Mouse (Mus musculus) mouse embryonic stem cell (cell line): ENCODE results near the gene Mrgpra2a.
"Not testable (repeated sequence)": the region's sequence is repeated elsewhere in the genome, so short reads cannot be mapped to it uniquely, and the experiment has no call there.

Source experiments
- in situ Hi-C, 2 experiments: fragments of 300-500 bp; cut with MboI; formaldehyde crosslinking; loops; 1 replicate in 1 of 2; 3 replicates in 1 of 2; pipeline ENCODE4 v1.14.3; 2019 to 2020; ENCODE audit warnings: low sequenced_read_pairs in 2 of 2, low pct_unique_long_range_greater_than_20kb in 1 of 2, mixed read lengths in 1 of 2; ENCODE audit not compliant: unreplicated experiment in 1 of 2

Gene Mrgpra2a

GRCm38 (mm10) chr7:47452015-47452414 is at the start of gene Mrgpra2a:
TSS of gene Mrgpra2a (minus strand) at chr7:47452139.
- in situ Hi-C loops: not testable (repeated sequence)

GRCm38 (mm10) chr7:47491266-47491665 is 39.3 kb upstream of the Mrgpra2a start:
- in situ Hi-C loops: not testable (repeated sequence)

GRCm38 (mm10) chr7:47489438-47489837 is 37.5 kb upstream of the Mrgpra2a start:
- in situ Hi-C loops: not testable (repeated sequence)

DNA sequence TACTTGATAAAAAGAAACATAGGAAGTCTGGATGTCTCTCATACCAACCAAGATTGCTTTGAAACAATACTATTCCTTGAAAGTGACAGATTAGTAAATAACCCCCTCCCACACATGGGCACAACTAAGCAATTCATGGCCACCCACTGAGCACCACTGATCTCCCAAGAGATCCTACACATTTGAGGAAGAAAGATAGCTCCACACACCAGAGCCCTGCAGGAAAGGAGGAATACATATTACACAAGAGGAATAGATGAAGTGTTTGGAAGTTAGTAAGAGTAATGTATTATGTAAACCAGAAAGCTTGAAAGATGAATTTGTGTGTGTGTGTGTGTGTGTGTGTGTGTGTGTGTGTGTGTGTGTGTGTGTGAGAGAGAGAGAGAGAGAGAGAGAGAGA is 31.2 kb upstream of the Mrgpra2a start:
- in situ Hi-C loops: not testable (repeated sequence)

- in situ Hi-C loops: not testable (repeated sequence)
Observed at GRCm38 (mm10) chr7:47473904-47474303, 22.0 kb upstream of the Mrgpra2a start.

DNA sequence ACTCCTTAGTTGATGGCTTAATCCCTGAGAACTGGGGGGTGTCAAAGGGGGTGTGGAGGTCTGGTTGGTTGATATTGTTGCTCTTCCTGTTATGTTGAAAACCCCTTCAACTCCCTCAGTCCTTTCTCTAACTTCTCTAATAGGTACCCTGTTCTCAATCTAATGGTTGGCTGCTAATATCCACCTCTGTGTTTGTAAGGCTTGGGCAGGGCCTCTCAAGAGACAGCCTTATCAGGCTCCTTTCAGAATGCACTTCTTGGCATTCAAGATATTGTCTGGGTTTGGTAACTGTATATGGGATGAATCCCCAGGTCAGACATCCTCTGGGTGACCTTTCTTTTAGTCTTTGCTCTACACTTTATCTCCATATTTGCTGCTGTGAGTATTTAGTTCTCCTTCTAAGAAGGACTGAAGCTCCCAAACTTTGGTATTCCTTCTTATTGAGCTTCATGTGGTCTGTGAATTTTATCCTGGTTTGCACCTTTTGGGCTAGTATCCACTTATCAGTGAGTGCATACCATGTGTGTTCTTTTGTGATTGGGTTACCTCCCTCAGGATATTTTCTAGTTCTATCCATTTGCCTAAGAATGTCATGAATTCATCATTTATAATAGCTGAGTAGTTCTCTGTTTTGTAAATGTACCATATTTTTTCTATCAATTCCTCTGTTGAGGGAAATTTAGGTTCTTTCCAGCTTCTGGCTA is 13.5 kb upstream of the Mrgpra2a start:
- in situ Hi-C loops: not testable (repeated sequence)

- in situ Hi-C loops: not testable (repeated sequence)
Observed at GRCm38 (mm10) chr7:47445729-47446128, 6.2 kb downstream of the Mrgpra2a start.

DNA sequence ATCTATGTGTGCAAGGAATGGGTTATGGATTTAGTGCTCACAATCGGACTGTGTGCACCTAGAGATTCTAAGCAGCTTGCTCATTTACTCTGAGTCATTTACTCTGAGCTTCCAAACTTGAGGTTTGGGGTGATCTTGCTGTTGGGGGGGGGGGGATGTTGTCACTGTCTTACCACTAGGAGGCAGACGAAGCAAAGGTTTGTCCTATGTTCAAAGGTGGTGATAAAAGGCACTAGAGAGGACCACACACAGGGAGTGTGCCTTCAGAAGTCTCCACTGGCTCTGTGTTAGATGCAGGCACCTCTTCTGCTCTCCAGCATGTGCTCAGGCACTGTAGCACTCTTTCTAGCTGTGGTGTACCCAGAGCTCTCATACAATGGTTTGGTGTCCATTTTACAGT is 15.5 kb downstream of the Mrgpra2a start:
- in situ Hi-C loops: not testable (repeated sequence)

DNA sequence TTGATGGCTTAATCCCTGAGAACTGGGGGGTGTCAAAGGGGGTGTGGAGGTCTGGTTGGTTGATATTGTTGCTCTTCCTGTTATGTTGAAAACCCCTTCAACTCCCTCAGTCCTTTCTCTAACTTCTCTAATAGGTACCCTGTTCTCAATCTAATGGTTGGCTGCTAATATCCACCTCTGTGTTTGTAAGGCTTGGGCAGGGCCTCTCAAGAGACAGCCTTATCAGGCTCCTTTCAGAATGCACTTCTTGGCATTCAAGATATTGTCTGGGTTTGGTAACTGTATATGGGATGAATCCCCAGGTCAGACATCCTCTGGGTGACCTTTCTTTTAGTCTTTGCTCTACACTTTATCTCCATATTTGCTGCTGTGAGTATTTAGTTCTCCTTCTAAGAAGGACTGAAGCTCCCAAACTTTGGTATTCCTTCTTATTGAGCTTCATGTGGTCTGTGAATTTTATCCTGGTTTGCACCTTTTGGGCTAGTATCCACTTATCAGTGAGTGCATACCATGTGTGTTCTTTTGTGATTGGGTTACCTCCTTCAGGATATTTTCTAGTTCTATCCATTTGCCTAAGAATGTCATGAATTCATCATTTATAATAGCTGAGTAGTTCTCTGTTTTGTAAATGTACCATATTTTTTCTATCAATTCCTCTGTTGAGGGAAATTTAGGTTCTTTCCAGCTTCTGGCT is 24.0 kb downstream of the Mrgpra2a start:
- in situ Hi-C loops: not testable (repeated sequence)

GRCm38 (mm10) chr7:47410602-47411001 is 41.3 kb downstream of the Mrgpra2a start:
- in situ Hi-C loops: no loop called here

DNA sequence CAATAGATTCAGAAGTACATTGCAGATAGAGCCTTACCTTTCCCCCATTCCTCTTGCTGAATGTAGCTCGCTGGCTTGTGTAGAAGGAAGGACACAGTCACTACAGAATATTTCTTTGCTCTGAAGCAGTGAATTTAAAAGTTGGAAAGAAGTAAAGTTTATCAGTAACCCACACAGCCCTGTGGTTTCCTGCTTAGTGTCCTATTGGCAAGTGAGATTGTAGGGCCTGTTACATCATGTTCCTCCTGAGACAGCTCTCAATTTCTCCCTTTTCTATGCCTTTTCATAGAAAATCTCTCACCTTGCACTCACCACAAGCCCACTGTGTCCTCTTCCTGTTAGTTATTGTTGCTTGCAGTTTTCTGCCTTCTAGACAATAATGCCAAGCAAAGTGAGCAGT is 42.4 kb downstream of the Mrgpra2a start:
- in situ Hi-C loops: no loop called here

GRCm38 (mm10) chr7:47401125-47401524 is 50.8 kb downstream of the Mrgpra2a start:
- in situ Hi-C loops: no loop called here
